Mouse (Mus musculus) limb, embryonic 11.5 days (tissue): ENCODE measurements around the gene Duox2. TPM values are rescaled to one million over a fixed set of nuclear protein-coding genes. Genes with fewer than 3 reads are reported as not detected.

Source experiments
- ATAC-seq: fragments of 200-750 bp; cut with Nextera tagmentation; 2 replicates; pipeline ENCODE4 v1.8.0; 2017; ENCODE audit warnings: low read depth; ENCODE audit not compliant: insufficient number of reproducible peaks, low FRiP score, low TSS enrichment
- DNase-seq: peaks from one replicate; pipeline ENCODE4 v3.0.0-alpha.2; 2015; ENCODE audit warnings: low spot score
- H3K27ac ChIP-seq: fragments of 300-500 bp; sonication (generic); replicated peaks from 2 replicates; pipeline ENCODE4 v1.5.1; 2014; ENCODE audit warnings: low read depth, mild to moderate bottlenecking, low read length
- H3K27me3 ChIP-seq: fragments of 300-500 bp; sonication (generic); 2 replicates; pipeline ENCODE4 v1.6.1; 2014; ENCODE audit warnings: mild to moderate bottlenecking, low read length, mixed read lengths; ENCODE audit not compliant: control insufficient read depth, insufficient read depth
- H3K36me3 ChIP-seq: fragments of 300-500 bp; sonication (generic); 2 replicates; pipeline ENCODE4 v1.6.1; 2014; ENCODE audit warnings: mild to moderate bottlenecking, low read length, moderate library complexity, mixed read lengths; ENCODE audit not compliant: control insufficient read depth, insufficient read depth
- H3K4me1 ChIP-seq: fragments of 300-500 bp; sonication (generic); 2 replicates; pipeline ENCODE4 v1.6.1; 2014; ENCODE audit warnings: low read length, mixed read lengths; ENCODE audit not compliant: control insufficient read depth, insufficient read depth
- H3K4me2 ChIP-seq: fragments of 300-500 bp; sonication (generic); 2 replicates; pipeline ENCODE4 v1.6.1; 2014; ENCODE audit warnings: low read depth, mild to moderate bottlenecking, moderate library complexity; ENCODE audit not compliant: severe bottlenecking
- H3K4me3 ChIP-seq: fragments of 300-500 bp; sonication (generic); 2 replicates; pipeline ENCODE4 v1.5.1; 2014; ENCODE audit warnings: low read depth, low read length
- H3K9ac ChIP-seq: fragments of 300-500 bp; sonication (generic); 2 replicates; pipeline ENCODE4 v1.6.1; 2014; ENCODE audit warnings: mild to moderate bottlenecking, low read length
- H3K9me3 ChIP-seq: fragments of 300-500 bp; sonication (generic); 2 replicates; pipeline ENCODE4 v1.6.1; 2016; ENCODE audit warnings: low read length; ENCODE audit not compliant: control insufficient read depth
- WGBS: fragments of 180-500 bp; shearing (Covaris S2); extraction: QIAGEN DNeasy Blood & Tissue Kit; methylation state at CpG from one replicate; pipeline ENCODE4 v1.1.7; 2014; 5-methylcytosine and 5-hydroxymethylcytosine counted together
- polyA plus RNA-seq: library from polyadenylated mRNA; unstranded; fragments of >200 nt; fragmentation: Nextera tagmentation; extraction: Ambion mirVana; gene quantifications from 2 replicates; pipeline ENCODE4 v1.2.1, GENCODE M21; 2014

Gene Duox2
- polyA plus RNA-seq, 1 experiment from 2014 or later = not detected

GRCm38 (mm10) chr2:122241935-122242334, 56.3 kb downstream of the Duox2 start:
- no peaks in the 10 kb centered on the region for H3K9me3 ChIP-seq
- DNase-seq (no peak), ATAC-seq (no peak)
- H3K4me1 ChIP-seq = no peaks in the 10 kb centered on the region
- no peaks in the 10 kb centered on the region for H3K36me3 ChIP-seq
- no peak overlapping the region for H3K27ac ChIP-seq
- H3K9ac ChIP-seq = no peak overlapping the region
- 75% methylated on average over 6 of the region's 6 CpGs for WGBS
- no peak overlapping the region for H3K4me3 ChIP-seq
- H3K4me2 ChIP-seq = no peak overlapping the region
- H3K27me3 ChIP-seq = no peaks in the 10 kb centered on the region

GRCm38 (mm10) chr2:122241226-122241625, 57.0 kb downstream of the Duox2 start:
- no peak overlapping the region for H3K27ac ChIP-seq
- H3K4me2 ChIP-seq = no peak overlapping the region
- H3K4me1 ChIP-seq = no peaks in the 10 kb centered on the region
- ATAC-seq (no peak), DNase-seq (no peak)
- H3K9ac ChIP-seq = no peak overlapping the region
- WGBS = 84% methylated on average over 4 of the region's 4 CpGs
- no peak overlapping the region for H3K4me3 ChIP-seq
- H3K36me3 ChIP-seq = no peaks in the 10 kb centered on the region
- no peaks in the 10 kb centered on the region for H3K9me3 ChIP-seq
- no peaks in the 10 kb centered on the region for H3K27me3 ChIP-seq

GRCm38 (mm10) chr2:122240735-122241134, 57.5 kb downstream of the Duox2 start:
- no peak overlapping the region for H3K4me3 ChIP-seq
- H3K27me3 ChIP-seq = no peaks in the 10 kb centered on the region
- H3K9ac ChIP-seq = no peak overlapping the region
- no peak for ATAC-seq
- no peak overlapping the region for H3K4me2 ChIP-seq
- no peak for DNase-seq
- no peaks in the 10 kb centered on the region for H3K9me3 ChIP-seq
- no peaks in the 10 kb centered on the region for H3K36me3 ChIP-seq
- no peaks in the 10 kb centered on the region for H3K4me1 ChIP-seq
- H3K27ac ChIP-seq = no peak overlapping the region

- no peaks in the 10 kb centered on the region for H3K9me3 ChIP-seq
- 95% methylated on average over 2 of the region's 2 CpGs for WGBS
- no peak overlapping the region for H3K4me3 ChIP-seq
- DNase-seq (no peak), ATAC-seq (no peak)
- H3K27ac ChIP-seq = no peak overlapping the region
- H3K9ac ChIP-seq = no peak overlapping the region
- no peak overlapping the region for H3K4me2 ChIP-seq
- no peaks in the 10 kb centered on the region for H3K36me3 ChIP-seq
- no peaks in the 10 kb centered on the region for H3K27me3 ChIP-seq
- H3K4me1 ChIP-seq = no peaks in the 10 kb centered on the region
These were observed 60.3 kb downstream of the Duox2 start for GRCm38 (mm10) chr2:122237891-122238470.

- Histone ChIP-seq H3K27me3 (no peaks in the 10 kb centered on the region), H3K4me2 (no peak overlapping the region), H3K4me1 (no peaks in the 10 kb centered on the region), H3K9ac (no peak overlapping the region), H3K4me3 (no peak overlapping the region), H3K27ac (no peak overlapping the region), H3K36me3 (no peaks in the 10 kb centered on the region), H3K9me3 (no peaks in the 10 kb centered on the region)
- DNase-seq (no peak), ATAC-seq (no peak)
These were observed 61.9 kb downstream of the Duox2 start for GRCm38 (mm10) chr2:122236321-122236720.

- Histone ChIP-seq H3K27me3 (no peaks in the 10 kb centered on the region), H3K4me3 (no peak overlapping the region), H3K36me3 (no peaks in the 10 kb centered on the region), H3K9me3 (no peaks in the 10 kb centered on the region), H3K27ac (no peak overlapping the region), H3K4me2 (peak overlapping the region; percentile 75), H3K9ac (no peak overlapping the region), H3K4me1 (no peaks in the 10 kb centered on the region)
- DNase-seq = no peak
- ATAC-seq = no peak
- 94% methylated on average over 2 of the region's 2 CpGs for WGBS
These were observed 62.8 kb downstream of the Duox2 start for GRCm38 (mm10) chr2:122235425-122235824.

- WGBS = under 1% methylated on average over 35 of the region's 35 CpGs
- peak; percentile 94 for ATAC-seq
These were observed 63.5 kb downstream of the Duox2 start, which contains the start of gene Sord for GRCm38 (mm10) chr2:122234611-122235288. TSS of gene Sord (plus strand) at chr2:122234749.

GRCm38 (mm10) chr2:122233759-122234557, 64.3 kb downstream of the Duox2 start:
- Histone ChIP-seq H3K9ac (peak overlapping the region; percentile 38), H3K4me1 (no peaks in the 10 kb centered on the region), H3K4me2 (peak overlapping the region; percentile 75), H3K4me3 (peak overlapping the region; percentile 38), H3K9me3 (no peaks in the 10 kb centered on the region), H3K36me3 (no peaks in the 10 kb centered on the region), H3K27ac (no peak overlapping the region), H3K27me3 (no peaks in the 10 kb centered on the region)
- ATAC-seq (peak; percentile 7; the same call in 1 of the 2 replicates), DNase-seq (peak; percentile 54)
- 7% methylated on average over 26 of the region's 26 CpGs for WGBS

More at GRCm38 (mm10) chr2:122234611-122235288, 63.5 kb downstream of the Duox2 start, which contains the start of gene Sord:
- H3K27ac ChIP-seq = no peak within 1 kb of the TSS
- H3K27me3 ChIP-seq = no peaks in the 10 kb centered on the region
- peak within 1 kb of the TSS; percentile 75 for H3K4me2 ChIP-seq
- H3K9ac ChIP-seq = peak within 1 kb of the TSS; percentile 38
- H3K36me3 ChIP-seq = no peaks in the 10 kb centered on the region
- peak; percentile 88 for DNase-seq
- no peaks in the 10 kb centered on the region for H3K4me1 ChIP-seq
- no peaks in the 10 kb centered on the region for H3K9me3 ChIP-seq
- H3K4me3 ChIP-seq = peak within 1 kb of the TSS; percentile 38
